Mouse (Mus musculus): Measurements from ENCODE around the gene Dlgap5. TPM values are rescaled to one million over a fixed set of nuclear protein-coding genes. Genes with fewer than 3 reads are reported as not detected.

Gene Dlgap5
- total RNA-seq, 1 experiment from 2014 or later, result 60.2 TPM

DNA sequence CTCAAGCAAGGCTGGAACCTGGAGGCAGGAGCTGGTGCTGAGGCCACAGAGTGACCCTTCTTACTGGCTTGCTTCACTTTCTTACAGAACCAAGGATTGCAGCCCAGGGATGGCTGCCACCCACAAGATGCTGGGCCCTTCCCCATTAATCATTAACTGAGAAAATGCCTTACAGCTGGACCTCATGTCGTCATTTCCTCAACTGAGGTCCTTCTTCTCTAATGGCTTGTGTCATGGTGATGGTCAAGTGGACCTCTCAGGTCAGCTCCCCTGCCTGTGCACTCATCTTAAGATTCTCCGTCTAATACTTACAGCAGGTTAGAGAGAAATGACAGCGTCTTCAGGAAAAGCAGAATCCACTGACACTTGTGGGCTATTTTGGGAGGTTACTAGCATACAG, 861 bp downstream of the Dlgap5 start:
- no peak for ATAC-seq (replicated peaks in 1 of 2; ENCODE audit: insufficient read depth in 1 of 2, low FRiP score in 2 of 2, low TSS enrichment in 1 of 2, low read depth in 1 of 2, poor library complexity in 2 of 2, severe bottlenecking in 2 of 2)

DNA sequence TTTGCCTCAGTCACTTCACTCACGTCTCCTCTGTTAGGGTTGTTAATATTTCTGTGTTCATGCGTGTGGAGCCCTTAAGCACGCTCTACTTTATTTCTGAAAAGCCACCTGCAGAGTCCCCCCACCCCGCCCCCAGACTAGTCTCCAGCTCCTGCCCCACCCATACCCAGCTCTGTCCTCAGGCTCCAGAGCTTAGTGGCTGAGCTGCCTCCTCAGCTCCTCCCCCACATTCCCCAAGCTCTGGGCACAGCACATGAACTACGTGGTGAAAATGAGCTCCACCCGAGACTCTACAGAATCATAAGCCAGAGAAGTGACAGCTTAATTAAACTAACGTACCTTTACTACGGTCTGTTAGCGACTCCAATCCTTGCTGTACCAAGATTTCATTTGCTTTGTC, 12.2 kb downstream of the Dlgap5 start:
- ATAC-seq (replicated peaks in 1 of 2; ENCODE audit: insufficient read depth in 1 of 2, low FRiP score in 2 of 2, low TSS enrichment in 1 of 2, low read depth in 1 of 2, poor library complexity in 2 of 2, severe bottlenecking in 2 of 2), result no peak

DNA sequence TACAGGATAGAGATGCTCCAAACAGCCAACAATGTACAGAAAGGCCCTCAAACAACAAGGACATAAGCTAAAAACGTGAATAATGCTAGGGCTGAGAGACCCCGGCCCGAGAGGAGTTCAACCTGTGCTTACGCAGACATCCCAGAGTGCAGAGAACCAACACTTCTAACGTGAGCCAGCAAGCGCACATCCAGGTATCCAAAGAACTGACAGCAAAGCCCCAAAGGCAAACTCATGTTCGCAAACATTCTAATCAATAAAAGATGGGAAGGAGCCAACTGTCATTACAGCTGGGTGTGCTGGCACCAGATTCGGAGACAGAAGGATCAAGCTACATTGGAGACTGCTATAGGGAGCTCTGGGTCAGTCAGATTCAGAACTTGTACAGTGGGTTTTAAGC, 15.5 kb downstream of the Dlgap5 start:
- ATAC-seq (replicated peaks in 1 of 2; ENCODE audit: insufficient read depth in 1 of 2, low FRiP score in 2 of 2, low TSS enrichment in 1 of 2, low read depth in 1 of 2, poor library complexity in 2 of 2, severe bottlenecking in 2 of 2), result no peak

DNA sequence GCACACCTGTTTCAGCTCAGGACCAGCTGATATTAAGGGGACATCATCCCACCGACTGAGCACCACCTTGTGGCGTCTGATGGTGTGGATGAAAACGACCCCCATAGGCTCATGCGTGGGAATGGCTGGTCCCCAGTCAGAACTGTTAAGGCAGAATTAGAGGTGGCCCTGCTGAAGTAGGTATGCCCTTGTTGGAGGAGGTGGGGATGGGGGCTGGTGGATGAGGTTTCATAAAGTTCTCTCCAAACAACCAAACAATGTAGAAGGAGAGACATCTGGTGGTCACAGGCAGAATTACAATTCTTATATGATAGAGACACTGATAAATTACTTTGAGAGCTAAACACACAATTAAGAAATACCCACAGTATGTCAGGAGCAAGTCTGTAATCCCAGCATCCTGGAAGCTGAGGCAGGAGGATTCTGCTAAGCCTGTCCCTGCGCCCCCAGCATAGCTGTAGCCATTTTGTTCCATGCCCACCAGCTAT, 22.0 kb downstream of the Dlgap5 start:
- peak; percentile 55 to 63; a peak in 2 of 4 replicates for ATAC-seq (replicated peaks in 1 of 2; ENCODE audit: insufficient read depth in 1 of 2, low FRiP score in 2 of 2, low TSS enrichment in 1 of 2, low read depth in 1 of 2, poor library complexity in 2 of 2, severe bottlenecking in 2 of 2)

DNA sequence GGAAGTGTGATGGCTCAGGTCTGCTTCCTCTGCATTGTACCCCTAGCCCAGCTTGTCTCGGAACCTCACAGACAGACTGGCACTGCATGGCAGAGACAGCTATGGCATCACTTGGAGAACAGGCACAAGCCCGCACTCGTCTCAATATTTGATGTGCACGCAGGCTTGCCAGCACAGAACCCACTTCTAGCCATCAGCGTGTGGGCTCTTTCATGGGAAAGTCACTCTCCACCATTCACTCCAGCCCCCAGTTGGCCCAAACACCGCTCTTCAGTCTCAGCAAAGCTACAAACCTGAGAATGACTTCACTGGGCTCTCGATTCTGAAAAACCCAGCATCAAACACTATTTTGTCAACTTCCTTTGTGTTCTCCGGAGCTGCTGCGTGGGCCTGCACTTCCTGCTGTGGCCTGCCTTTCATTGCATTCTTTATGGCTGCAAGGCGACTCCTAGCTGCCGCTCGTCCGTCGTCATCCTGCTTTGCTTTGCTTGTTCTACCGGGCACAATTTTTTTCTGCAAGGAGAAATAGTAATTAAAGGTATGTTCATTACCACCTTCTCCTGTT, 22.7 kb downstream of the Dlgap5 start:
- ATAC-seq (replicated peaks in 1 of 2; ENCODE audit: insufficient read depth in 1 of 2, low FRiP score in 2 of 2, low TSS enrichment in 1 of 2, low read depth in 1 of 2, poor library complexity in 2 of 2, severe bottlenecking in 2 of 2), result no peak

DNA sequence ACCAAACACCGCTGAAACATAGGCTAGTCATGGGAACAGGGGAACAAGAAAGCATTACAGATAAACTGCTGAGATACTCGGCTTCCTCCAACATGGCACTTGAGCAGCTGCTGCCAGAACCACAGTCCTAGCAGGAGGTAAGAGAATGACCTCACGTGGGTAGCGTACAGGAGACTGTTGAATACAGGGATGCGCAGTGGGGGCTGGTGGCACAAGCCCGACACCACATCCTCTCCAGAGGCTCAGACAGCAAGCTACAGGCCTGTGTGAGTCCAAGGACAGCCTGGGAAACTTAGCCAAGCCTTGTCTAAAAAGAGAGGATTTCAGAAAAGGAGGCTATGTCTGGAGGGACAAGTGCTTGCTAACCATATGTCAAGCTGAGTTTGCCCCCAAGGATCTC, 23.2 kb downstream of the Dlgap5 start:
- no peak for ATAC-seq (replicated peaks in 1 of 2; ENCODE audit: insufficient read depth in 1 of 2, low FRiP score in 2 of 2, low TSS enrichment in 1 of 2, low read depth in 1 of 2, poor library complexity in 2 of 2, severe bottlenecking in 2 of 2)

DNA sequence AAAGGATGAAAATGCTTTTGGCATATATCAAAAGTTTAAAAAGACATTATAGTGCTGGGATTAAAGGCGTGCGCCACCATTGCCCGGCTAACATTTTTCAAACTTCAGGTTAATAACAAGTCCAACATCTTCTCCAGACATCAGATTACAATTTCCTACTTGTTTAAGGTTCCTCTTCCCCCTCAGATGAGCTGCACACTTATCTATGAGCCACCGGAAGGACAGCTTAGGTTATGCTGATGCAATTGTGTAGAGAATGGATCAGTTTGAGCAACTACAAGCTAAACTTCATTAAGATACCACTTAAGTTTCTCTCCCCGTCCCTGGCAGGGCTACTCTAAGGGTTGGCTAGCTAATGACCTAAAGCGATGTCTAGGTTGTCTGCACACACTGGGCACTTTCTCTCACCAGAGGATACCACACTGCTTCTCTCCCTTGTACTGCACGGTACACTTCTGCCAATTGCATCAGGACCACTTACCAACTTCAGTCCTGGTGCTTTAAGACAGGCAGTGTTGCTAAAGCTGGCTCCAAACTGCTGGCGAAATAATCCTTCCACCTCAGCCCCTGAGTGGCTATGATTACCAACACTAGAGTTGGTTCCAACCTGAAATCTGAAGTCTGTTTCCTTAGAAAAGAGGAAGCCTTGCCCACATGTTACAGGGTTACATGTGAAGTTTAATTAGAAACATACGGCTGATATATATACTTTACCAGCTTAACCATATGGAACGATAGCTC, 24.7 kb downstream of the Dlgap5 start:
- ATAC-seq (replicated peaks in 1 of 2; ENCODE audit: insufficient read depth in 1 of 2, low FRiP score in 2 of 2, low TSS enrichment in 1 of 2, low read depth in 1 of 2, poor library complexity in 2 of 2, severe bottlenecking in 2 of 2), result peak; percentile 37 to 52; a peak in 2 of 4 replicates

DNA sequence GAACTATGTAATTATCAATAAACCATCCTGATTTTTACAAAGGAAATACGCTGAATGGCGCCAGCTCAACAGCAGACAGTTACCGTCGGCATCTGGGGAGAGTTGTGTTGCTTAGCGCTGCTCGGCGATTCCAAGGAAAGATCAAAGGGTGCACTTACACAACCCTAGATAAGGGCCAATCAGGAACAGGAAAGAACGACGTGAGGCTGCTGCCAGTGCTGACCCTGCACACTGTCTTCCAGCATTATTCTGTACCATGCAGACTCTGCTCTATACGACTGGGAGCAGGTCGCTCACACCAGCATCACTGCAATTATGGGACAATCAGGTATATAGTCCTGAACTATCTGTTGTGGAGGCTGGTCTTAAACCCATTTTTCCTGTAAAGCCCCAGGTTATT, 32.1 kb downstream of the Dlgap5 start:
- ATAC-seq (replicated peaks in 1 of 2; ENCODE audit: insufficient read depth in 1 of 2, low FRiP score in 2 of 2, low TSS enrichment in 1 of 2, low read depth in 1 of 2, poor library complexity in 2 of 2, severe bottlenecking in 2 of 2), result no peak

DNA sequence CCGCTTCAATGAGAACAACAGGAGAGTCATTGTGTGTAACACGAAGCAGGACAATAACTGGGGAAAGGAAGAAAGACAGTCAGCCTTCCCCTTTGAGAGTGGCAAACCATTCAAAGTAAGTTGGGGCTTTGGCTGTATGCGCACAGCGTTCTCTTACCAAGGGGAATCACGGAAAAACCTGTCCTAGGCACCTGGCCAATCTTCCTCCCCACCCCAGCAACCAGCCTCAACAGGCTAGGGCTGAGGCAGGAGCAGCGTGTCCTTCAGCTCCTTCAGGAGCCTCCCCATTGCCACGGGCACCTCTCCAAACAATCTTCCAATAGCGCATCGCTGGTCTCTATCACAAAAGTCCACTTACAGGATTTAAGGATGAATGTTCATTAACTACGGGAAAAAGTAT, 33.6 kb downstream of the Dlgap5 start:
- no peak for ATAC-seq (replicated peaks in 1 of 2; ENCODE audit: insufficient read depth in 1 of 2, low FRiP score in 2 of 2, low TSS enrichment in 1 of 2, low read depth in 1 of 2, poor library complexity in 2 of 2, severe bottlenecking in 2 of 2)

DNA sequence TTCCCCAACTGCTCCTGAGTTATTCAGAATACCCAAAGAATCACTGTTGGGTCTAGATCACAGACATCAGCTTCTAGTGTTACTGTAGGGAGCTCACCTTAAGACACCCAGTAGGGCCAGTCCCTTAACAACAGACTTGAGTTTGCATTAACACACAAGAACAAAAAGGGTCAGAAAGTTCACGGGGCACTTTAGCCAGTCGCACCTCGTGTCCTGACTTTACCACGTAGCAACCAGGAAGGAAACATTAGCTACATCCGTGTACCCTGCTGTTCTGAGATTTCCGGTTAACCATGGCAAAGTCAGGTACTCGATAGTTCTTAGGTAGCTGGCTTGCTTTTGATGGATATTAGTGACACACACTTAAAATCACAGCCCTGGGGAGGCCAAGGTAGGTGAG, 34.3 kb downstream of the Dlgap5 start:
- ATAC-seq (replicated peaks in 1 of 2; ENCODE audit: insufficient read depth in 1 of 2, low FRiP score in 2 of 2, low TSS enrichment in 1 of 2, low read depth in 1 of 2, poor library complexity in 2 of 2, severe bottlenecking in 2 of 2), result no peak

DNA sequence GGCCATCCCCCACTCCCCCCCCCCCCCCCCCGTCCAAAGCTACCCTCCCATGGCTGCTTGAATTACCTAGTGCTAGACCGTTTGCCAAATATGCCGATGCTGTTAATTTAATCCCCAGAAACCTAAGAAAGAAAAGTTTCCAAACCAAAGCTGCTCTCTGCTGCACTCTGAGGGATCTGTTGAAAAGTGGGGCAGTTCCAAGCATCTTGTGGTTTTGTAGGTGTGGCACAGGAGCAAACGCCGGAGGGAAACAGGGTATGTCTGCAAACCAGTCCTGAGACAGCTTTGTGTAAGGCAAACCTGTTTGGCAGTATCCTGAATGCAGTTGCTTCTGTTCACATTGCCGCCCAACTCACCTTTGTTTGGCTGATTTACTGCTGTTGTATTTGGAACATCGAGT, 39.9 kb downstream of the Dlgap5 start:
- ATAC-seq (replicated peaks in 1 of 2; ENCODE audit: insufficient read depth in 1 of 2, low FRiP score in 2 of 2, low TSS enrichment in 1 of 2, low read depth in 1 of 2, poor library complexity in 2 of 2, severe bottlenecking in 2 of 2), result no peak

DNA sequence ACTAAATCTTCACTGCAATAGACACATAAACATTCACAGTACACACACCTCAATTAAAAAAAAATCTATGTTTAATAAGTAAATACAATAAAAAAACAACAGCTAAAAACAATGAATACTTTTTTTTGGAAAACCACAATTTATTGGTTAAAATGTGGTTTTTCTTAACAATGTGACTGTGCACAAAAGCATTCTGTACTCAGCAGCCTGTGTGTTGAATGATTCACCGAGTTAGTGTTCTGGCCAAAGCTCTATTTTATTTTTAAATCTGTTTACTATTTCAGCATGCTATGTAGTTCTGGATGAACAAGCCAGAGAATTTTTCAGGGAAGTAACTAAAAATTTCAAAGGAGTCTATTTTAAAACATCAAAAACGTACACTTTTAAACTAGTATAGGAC, 41.7 kb downstream of the Dlgap5 start:
- ATAC-seq (replicated peaks in 1 of 2; ENCODE audit: insufficient read depth in 1 of 2, low FRiP score in 2 of 2, low TSS enrichment in 1 of 2, low read depth in 1 of 2, poor library complexity in 2 of 2, severe bottlenecking in 2 of 2), result no peak

DNA sequence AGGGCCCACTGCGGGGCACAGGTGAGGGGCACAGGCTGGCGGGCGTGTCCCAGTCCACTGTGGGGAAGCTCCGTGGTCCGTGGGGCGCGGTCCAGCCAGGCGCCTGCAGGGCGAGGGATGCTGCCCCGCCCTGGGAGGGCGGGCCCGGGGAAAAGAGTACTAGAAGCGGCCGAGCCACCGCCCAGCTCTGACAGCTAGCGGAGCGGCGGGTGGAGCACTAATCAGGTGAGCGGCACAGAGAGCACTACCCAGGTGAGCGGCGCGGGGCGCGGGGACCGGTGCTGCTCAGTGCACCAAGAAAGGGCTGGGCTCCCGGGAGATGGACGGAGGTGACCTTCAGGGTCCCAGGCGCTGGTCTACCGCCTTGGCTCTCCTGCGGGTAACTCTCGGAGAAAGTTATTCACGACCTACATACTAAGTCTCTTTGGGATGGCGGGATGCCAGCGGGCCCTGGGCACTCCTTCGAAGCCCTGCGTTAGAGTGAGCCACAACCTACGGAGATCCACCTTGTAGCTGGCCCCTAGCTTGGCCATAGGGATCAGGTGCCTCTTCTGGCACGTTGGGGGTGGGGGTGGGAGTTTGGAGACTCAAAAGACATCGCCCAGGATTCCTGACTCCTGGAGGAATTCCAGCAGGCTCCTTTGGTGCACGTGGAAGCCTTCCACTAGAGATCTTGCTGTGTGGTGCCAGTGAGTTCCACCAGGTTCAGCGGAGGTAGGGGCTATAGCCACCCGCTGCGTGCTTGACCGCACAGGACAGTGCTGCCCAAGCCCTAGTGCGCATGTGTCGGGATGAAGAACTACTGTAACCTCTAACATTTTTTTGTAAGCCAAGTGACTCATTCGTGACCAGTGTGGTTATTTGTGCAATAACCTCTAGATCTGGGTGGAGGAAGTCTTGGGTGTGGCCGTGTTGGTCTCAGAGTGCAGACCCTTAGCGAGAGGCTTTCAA, 44.2 kb downstream of the Dlgap5 start:
- ATAC-seq (replicated peaks in 1 of 2; ENCODE audit: insufficient read depth in 1 of 2, low FRiP score in 2 of 2, low TSS enrichment in 1 of 2, low read depth in 1 of 2, poor library complexity in 2 of 2, severe bottlenecking in 2 of 2), result peak; percentile 80 to 83

DNA sequence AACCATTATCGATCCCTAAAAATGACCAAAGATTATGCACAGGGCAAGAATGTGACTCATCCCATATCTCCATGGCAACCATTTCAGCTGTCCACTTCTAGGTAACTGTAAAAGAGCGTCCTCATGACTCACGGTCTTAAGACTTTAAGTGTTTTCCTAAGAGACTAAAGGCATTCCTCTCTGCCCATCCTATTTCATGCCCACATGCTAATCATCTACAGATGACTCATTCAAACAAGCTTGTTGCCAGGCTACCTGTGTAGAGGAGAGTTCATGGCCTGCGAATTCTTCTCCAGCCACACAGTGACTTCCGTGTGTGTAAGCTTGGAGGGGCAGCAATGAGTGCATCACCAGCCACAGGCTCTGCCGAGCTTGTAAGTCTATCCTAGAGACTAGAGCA, 46.5 kb downstream of the Dlgap5 start:
- ATAC-seq (replicated peaks in 1 of 2; ENCODE audit: insufficient read depth in 1 of 2, low FRiP score in 2 of 2, low TSS enrichment in 1 of 2, low read depth in 1 of 2, poor library complexity in 2 of 2, severe bottlenecking in 2 of 2), result no peak

DNA sequence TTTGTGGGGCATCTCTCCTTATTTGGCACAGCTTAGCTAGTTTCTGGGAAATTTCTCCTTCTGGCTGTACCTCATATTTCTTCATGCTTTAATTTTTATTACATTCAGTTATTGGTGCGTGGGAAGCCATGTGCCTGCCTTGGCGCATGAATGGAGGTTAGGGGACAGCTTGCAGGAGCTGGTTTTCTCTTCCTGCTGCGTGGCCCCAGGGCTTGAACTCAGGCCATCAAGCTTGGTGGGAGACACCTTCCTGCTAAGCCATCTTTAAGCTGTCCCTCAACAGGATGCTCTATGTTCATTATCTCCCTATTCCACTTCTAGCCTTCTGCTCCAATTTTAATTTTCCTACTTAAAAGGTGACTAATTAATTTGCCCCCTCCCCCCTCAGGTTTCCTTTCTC, 47.4 kb downstream of the Dlgap5 start:
- ATAC-seq (replicated peaks in 1 of 2; ENCODE audit: insufficient read depth in 1 of 2, low FRiP score in 2 of 2, low TSS enrichment in 1 of 2, low read depth in 1 of 2, poor library complexity in 2 of 2, severe bottlenecking in 2 of 2), result no peak

DNA sequence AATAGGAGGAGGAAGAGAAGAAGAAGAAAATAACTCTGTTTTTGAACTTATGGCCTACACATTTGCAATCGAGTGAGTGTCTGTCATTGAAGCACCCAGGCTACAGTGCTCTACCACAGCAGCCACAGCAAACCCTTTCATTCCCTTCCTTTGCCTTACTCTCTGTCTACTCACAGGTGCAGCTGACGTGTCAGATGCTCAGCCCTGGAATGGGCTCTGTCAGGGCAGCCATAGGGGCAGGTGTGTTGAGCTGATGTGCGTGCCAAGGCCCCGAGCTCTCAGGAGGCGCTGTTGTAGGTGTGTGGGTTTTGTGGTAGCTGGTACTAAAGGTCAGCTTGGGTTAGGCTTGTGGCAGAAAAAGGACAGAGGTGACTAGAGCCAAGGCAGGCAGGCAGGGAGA, 48.5 kb downstream of the Dlgap5 start:
- no peak for ATAC-seq (replicated peaks in 1 of 2; ENCODE audit: insufficient read depth in 1 of 2, low FRiP score in 2 of 2, low TSS enrichment in 1 of 2, low read depth in 1 of 2, poor library complexity in 2 of 2, severe bottlenecking in 2 of 2)

DNA sequence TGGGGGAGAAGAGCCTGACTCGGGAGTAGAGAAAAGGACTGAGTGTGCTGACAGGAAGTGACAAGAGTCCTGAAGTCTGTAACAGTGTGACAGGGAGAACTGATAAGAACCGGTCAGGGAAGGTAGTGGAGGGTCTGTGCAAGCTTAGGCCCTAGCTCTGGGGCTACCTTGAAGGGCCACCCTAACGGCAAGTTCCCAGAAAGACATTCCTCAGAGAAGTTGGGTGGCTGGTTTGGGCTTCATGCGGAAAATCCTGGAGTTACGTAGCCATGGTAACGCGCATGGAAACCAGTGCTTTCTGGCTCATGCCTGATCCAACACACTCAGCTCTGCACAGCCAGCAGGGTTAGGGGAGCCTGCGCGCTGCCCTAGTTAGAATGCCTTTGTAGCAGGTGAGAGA, 50.7 kb downstream of the Dlgap5 start, which contains the start of gene Lgals3:
Gene Lgals3, plus strand, starts transcription at position 291 of the 400 bp plus-strand sequence.
- ATAC-seq (replicated peaks in 1 of 2; ENCODE audit: insufficient read depth in 1 of 2, low FRiP score in 2 of 2, low TSS enrichment in 1 of 2, low read depth in 1 of 2, poor library complexity in 2 of 2, severe bottlenecking in 2 of 2), result no peak

DNA sequence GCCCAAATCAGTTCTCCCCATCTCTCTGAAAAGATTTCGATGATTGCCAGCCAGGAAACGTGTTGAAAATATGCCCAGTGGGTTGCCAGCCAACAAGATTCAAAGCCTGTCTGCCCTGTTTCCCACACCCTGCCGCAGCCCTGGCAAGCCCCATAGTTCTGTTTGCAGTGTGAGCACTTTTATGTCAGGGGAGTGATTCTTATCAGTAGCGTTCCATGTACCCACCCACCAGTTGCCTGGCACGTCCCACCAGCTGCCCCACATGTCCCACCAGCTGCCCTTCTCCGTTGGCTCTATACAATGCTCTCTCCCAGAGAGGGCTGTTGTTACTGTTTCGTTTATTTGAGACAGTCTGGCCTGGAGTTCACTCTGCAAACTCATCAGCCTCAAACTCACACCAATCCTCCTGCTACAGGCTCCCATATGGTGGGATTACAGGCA, 51.3 kb downstream of the Dlgap5 start:
- peak; percentile 50 to 65; a peak in 3 of 4 replicates for ATAC-seq (replicated peaks in 1 of 2; ENCODE audit: insufficient read depth in 1 of 2, low FRiP score in 2 of 2, low TSS enrichment in 1 of 2, low read depth in 1 of 2, poor library complexity in 2 of 2, severe bottlenecking in 2 of 2)
